Mouse (Mus musculus): ENCODE results near the gene Gpbp1l1. TPM values are rescaled to one million over a fixed set of nuclear protein-coding genes. Genes with fewer than 3 reads are reported as not detected.

The Gpbp1l1 gene
- total and polyA plus RNA-seq, 3 experiments = 31.3 to 60.2 (median 34.7) TPM

GRCm38 (mm10) chr4:116635197-116635596 lies 77.7 kb downstream of the Gpbp1l1 start:
- DNase-seq (ENCODE audit: extremely low read depth) = no peak
- Histone ChIP-seq H3K36me3 (replicated peaks in 1 of 2; ENCODE audit: control insufficient read depth in 1 of 2, insufficient read depth in 1 of 2, low read length in 1 of 2) (peaks cover 38 to 58% of the 10 kb centered on the region in 2 experiments), H3K4me2 (ENCODE audit: insufficient read depth, low read depth, poor library complexity, severe bottlenecking) (no peak overlapping the region), H3K27ac (ENCODE audit: insufficient read depth, low read depth) (no peak overlapping the region), H3K4me1 (ENCODE audit: control insufficient read depth in 1 of 2, insufficient read depth in 2 of 2) (peaks cover 0 to 8% of the 10 kb centered on the region in 2 experiments; a peak in 1 of 4 replicates), H3K9me3 (replicated peaks; ENCODE audit: low read length) (no peaks in the 10 kb centered on the region), H3K79me2 (replicated peaks; ENCODE audit: control insufficient read depth, extremely low read depth, insufficient read depth, poor library complexity, severe bottlenecking) (no peaks in the 10 kb centered on the region), H3K4me3 (replicated peaks in 1 of 3; ENCODE audit: low read depth in 2 of 3, low read length in 2 of 3, poor library complexity in 1 of 3) (no peak overlapping the region), H3K27me3 (replicated peaks) (no peaks in the 10 kb centered on the region), H3K9ac (ENCODE audit: insufficient read depth, low read depth) (no peak overlapping the region)
- dilution Hi-C loops (cut with MboI; ENCODE audit: extremely low pct_ligation_motif_present, extremely low pct_unique_long_range_greater_than_20kb, low sequenced_read_pairs) (no loop called here), in situ Hi-C loops (cut with MboI; ENCODE audit: low pct_ligation_motif_present, low pct_unique_long_range_greater_than_20kb, low sequenced_read_pairs) (no loop called here)
- TF ChIP-seq SIN3A (IDR thresholded peaks at IDR 0.05; ENCODE audit: low read length) = no peak
- TF ChIP-seq USF2 (conservative IDR thresholded peaks at IDR 0.05; ENCODE audit: low read depth, low read length) = no peak
- TF ChIP-seq CTCF (conservative IDR thresholded peaks at IDR 0.05 in 1 of 2, IDR thresholded peaks at IDR 0.05 in 1 of 2; ENCODE audit: low read depth in 2 of 2, low read length in 2 of 2) = no peak
- no peak for TF ChIP-seq BHLHE40 (IDR thresholded peaks at IDR 0.05; ENCODE audit: low read depth, low read length)
- TF ChIP-seq JUN (IDR thresholded peaks at IDR 0.05; ENCODE audit: insufficient read depth, low read depth, low read length) = no peak
- no peak for TF ChIP-seq ZNF384 (IDR thresholded peaks at IDR 0.05; ENCODE audit: low read depth, low read length)
- TF ChIP-seq ZC3H11A (IDR thresholded peaks at IDR 0.05; ENCODE audit: low read depth, low read length) = no peak
- TF ChIP-seq MXI1 (IDR thresholded peaks at IDR 0.05; ENCODE audit: low read depth, low read length) = no peak
- TF ChIP-seq GABPA (IDR thresholded peaks at IDR 0.05; ENCODE audit: insufficient replicate concordance, low read depth, low read length) = no peak
- TF ChIP-seq MYC (IDR thresholded peaks at IDR 0.05; ENCODE audit: low read depth, low read length) = no peak
- no peak for TF ChIP-seq POLR2AphosphoS2 (IDR thresholded peaks at IDR 0.05; ENCODE audit: low read depth, low read length)
- no peak for TF ChIP-seq ETS1 (conservative IDR thresholded peaks at IDR 0.05; ENCODE audit: low read depth, low read length)
- no peak for TF ChIP-seq EP300 (IDR thresholded peaks at IDR 0.05; ENCODE audit: low read length)
- no peak for TF ChIP-seq ZMIZ1 (IDR thresholded peaks at IDR 0.05; ENCODE audit: low read depth, low read length)

- H3K27ac ChIP-seq (ENCODE audit: insufficient read depth, low read depth) = no peak overlapping the region
- H3K4me2 ChIP-seq (ENCODE audit: insufficient read depth, low read depth, poor library complexity, severe bottlenecking) = no peak overlapping the region
- dilution Hi-C loops (cut with MboI; ENCODE audit: extremely low pct_ligation_motif_present, extremely low pct_unique_long_range_greater_than_20kb, low sequenced_read_pairs) = no loop called here
- no peak overlapping the region for H3K4me3 ChIP-seq (replicated peaks in 1 of 3; ENCODE audit: low read depth in 2 of 3, low read length in 2 of 3, poor library complexity in 1 of 3)
- no peaks in the 10 kb centered on the region for H3K9me3 ChIP-seq (replicated peaks; ENCODE audit: low read length)
- H3K27me3 ChIP-seq (replicated peaks) = no peaks in the 10 kb centered on the region
- peaks cover 12% of the 10 kb centered on the region for H3K79me2 ChIP-seq (replicated peaks; ENCODE audit: control insufficient read depth, extremely low read depth, insufficient read depth, poor library complexity, severe bottlenecking)
- H3K36me3 ChIP-seq (replicated peaks in 1 of 2; ENCODE audit: control insufficient read depth in 1 of 2, insufficient read depth in 1 of 2, low read length in 1 of 2) = peaks cover 63 to 83% of the 10 kb centered on the region in 2 experiments
- no peak overlapping the region for H3K9ac ChIP-seq (ENCODE audit: insufficient read depth, low read depth)
- TF ChIP-seq ZKSCAN1 (IDR thresholded peaks at IDR 0.05; ENCODE audit: borderline replicate concordance, low read depth, low read length) (no peak), USF2 (conservative IDR thresholded peaks at IDR 0.05; ENCODE audit: low read depth, low read length) (no peak), IRF4 (IDR thresholded peaks at IDR 0.05; ENCODE audit: low read depth, low read length) (no peak), RAD21 (IDR thresholded peaks at IDR 0.05; ENCODE audit: low read depth, low read length) (no peak), ZMIZ1 (IDR thresholded peaks at IDR 0.05; ENCODE audit: low read depth, low read length) (no peak), ELF1 (IDR thresholded peaks at IDR 0.05; ENCODE audit: low read depth, low read length) (no peak), UBTF (IDR thresholded peaks at IDR 0.05; ENCODE audit: low read depth, low read length) (no peak), HCFC1 (IDR thresholded peaks at IDR 0.05; ENCODE audit: low read depth, low read length) (no peak), MXI1 (IDR thresholded peaks at IDR 0.05; ENCODE audit: low read depth, low read length) (no peak), MEF2A (IDR thresholded peaks at IDR 0.05; ENCODE audit: borderline replicate concordance, low read depth, low read length) (no peak), NELFE (IDR thresholded peaks at IDR 0.05; ENCODE audit: low read depth, low read length) (no peak), POLR2AphosphoS2 (IDR thresholded peaks at IDR 0.05; ENCODE audit: low read depth, low read length) (no peak), ETS1 (conservative IDR thresholded peaks at IDR 0.05; ENCODE audit: low read depth, low read length) (no peak), JUN (IDR thresholded peaks at IDR 0.05; ENCODE audit: insufficient read depth, low read depth, low read length) (no peak), ZNF384 (IDR thresholded peaks at IDR 0.05; ENCODE audit: low read depth, low read length) (no peak)
- peaks cover 0 to 3% of the 10 kb centered on the region in 2 experiments; a peak in 1 of 4 replicates for H3K4me1 ChIP-seq (ENCODE audit: control insufficient read depth in 1 of 2, insufficient read depth in 2 of 2)
- in situ Hi-C loops (cut with MboI; ENCODE audit: low pct_ligation_motif_present, low pct_unique_long_range_greater_than_20kb, low sequenced_read_pairs) = no loop called here
- no peak for DNase-seq (ENCODE audit: extremely low read depth)
Observed at GRCm38 (mm10) chr4:116638821-116639220, 81.4 kb downstream of the Gpbp1l1 start.

Data from CH12.LX (cell line).